Mouse (Mus musculus): ENCODE measurements around the gene Dchs2. TPM values are rescaled to one million over a fixed set of nuclear protein-coding genes. Genes with fewer than 3 reads are reported as not detected.

Dchs2 gene
- polyA plus RNA-seq, 2 experiments = under 0.01 TPM; not detected in 1

DNA sequence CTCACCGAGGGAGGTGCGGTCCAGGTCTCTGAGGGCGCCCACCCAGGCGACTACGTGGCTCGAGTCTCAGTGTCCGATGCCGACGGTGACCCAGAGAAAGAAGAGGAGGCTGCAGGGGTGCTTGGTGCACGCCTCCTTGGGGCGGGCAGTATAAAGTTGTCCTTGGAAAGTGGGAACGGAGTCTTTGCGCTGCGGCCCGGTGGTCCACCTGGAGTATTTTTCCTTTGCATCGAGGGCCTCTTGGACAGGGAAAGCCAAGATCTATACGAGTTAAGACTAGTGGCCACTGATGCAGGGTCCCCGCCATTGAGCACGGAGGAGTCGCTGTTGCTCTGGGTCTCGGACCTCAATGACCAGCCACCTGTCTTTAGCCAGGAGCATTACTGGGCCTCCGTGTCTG is 1.4 kb downstream of the Dchs2 start:
- no peak overlapping the region for H3K9ac ChIP-seq (replicated peaks)
- H3K4me1 ChIP-seq (replicated peaks; ENCODE audit: control insufficient read depth in 2 of 2, insufficient read depth in 2 of 2, low read length in 1 of 2) = no peaks in the 10 kb centered on the region
- H3K27ac ChIP-seq = no peak overlapping the region
- no peak overlapping the region for H3K4me2 ChIP-seq (ENCODE audit: low read depth)
- ATAC-seq (ENCODE audit: insufficient read depth) (no peak), DNase-seq (ENCODE audit: low read depth in 3 of 3, low spot score in 3 of 3) (no peak)
- no peak overlapping the region for H3K4me3 ChIP-seq (ENCODE audit: insufficient read depth in 1 of 2, low read depth in 2 of 2, low read length in 2 of 2)
- H3K36me3 ChIP-seq (replicated peaks; ENCODE audit: control insufficient read depth, insufficient read depth, low read depth) = no peaks in the 10 kb centered on the region
- 6% methylated on average over 22 of the region's 22 CpGs for WGBS (ENCODE audit: insufficient replicate concordance)
- H3K27me3 ChIP-seq (ENCODE audit: control insufficient read depth, insufficient read depth, low read length) = peaks cover 49% of the 10 kb centered on the region
- no peak for TF ChIP-seq EP300 (IDR thresholded peaks at IDR 0.05; ENCODE audit: low read depth)
- TF ChIP-seq CTCF (IDR thresholded peaks at IDR 0.05; ENCODE audit: low read depth) = no peak
- no peaks in the 10 kb centered on the region for H3K9me3 ChIP-seq (ENCODE audit: control insufficient read depth, low read length)

DNA sequence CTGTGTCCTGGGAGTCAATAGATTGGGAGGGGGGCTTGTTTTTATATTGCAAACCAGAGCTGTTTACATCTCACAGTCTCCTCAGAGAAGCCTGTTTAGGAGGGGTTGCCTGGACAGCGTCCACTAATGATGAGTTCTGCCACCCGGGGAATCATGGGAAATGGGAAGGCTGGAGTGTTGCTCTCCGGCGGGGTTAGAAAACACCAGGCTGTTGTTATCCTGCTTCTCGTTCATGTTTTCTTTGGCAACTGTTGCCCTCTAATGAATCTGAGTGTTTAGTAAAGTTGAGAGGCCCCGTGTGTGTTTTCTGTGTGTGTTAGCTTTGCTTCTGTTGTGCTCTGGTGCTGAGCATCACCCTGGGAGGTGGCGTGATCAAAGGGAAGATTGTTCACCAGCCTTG is 8.7 kb downstream of the Dchs2 start:
- H3K9me3 ChIP-seq (ENCODE audit: control insufficient read depth, low read length) = no peaks in the 10 kb centered on the region
- 63% methylated on average over 7 of the region's 7 CpGs for WGBS (ENCODE audit: insufficient replicate concordance)

DNA sequence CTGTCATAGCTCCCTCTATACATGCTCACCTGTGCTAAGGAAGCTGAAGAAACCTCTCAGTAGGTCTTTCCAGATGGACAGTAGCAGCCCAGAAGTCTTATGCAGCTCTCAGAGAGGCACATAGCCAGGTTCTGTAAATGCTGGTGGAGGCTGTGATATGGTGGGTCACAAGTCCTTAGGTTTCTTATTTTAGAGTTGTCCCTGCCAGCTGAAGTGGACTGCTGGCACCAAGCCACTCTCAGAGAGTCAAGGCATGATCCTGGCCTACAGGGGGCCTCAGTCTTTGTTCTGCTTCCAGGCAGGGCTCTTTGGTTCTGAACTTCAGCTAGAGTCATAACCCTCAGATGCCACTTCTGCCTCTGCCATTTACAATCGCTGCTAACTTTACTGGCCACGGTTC is 11.1 kb downstream of the Dchs2 start:
- Histone ChIP-seq H3K4me2 (ENCODE audit: low read depth) (no peak overlapping the region), H3K27ac (no peak overlapping the region), H3K9me3 (ENCODE audit: control insufficient read depth, low read length) (no peaks in the 10 kb centered on the region), H3K4me1 (replicated peaks; ENCODE audit: control insufficient read depth in 2 of 2, insufficient read depth in 2 of 2, low read length in 1 of 2) (no peaks in the 10 kb centered on the region), H3K9ac (replicated peaks) (no peak overlapping the region), H3K4me3 (ENCODE audit: insufficient read depth in 1 of 2, low read depth in 2 of 2, low read length in 2 of 2) (no peak overlapping the region), H3K36me3 (replicated peaks; ENCODE audit: control insufficient read depth, insufficient read depth, low read depth) (no peaks in the 10 kb centered on the region), H3K27me3 (ENCODE audit: control insufficient read depth, insufficient read depth, low read length) (no peaks in the 10 kb centered on the region)
- ATAC-seq (ENCODE audit: insufficient read depth) (no peak), DNase-seq (ENCODE audit: low read depth in 3 of 3, low spot score in 3 of 3) (no peak)
- 42% methylated on average over 2 of the region's 2 CpGs for WGBS (ENCODE audit: insufficient replicate concordance)
- TF ChIP-seq EP300 (IDR thresholded peaks at IDR 0.05; ENCODE audit: low read depth) (no peak), CTCF (IDR thresholded peaks at IDR 0.05; ENCODE audit: low read depth) (no peak)

More for the DNA sequence above, 8.7 kb downstream of the Dchs2 start:
- Histone ChIP-seq H3K36me3 (replicated peaks; ENCODE audit: control insufficient read depth, insufficient read depth, low read depth) (no peaks in the 10 kb centered on the region), H3K27ac (no peak overlapping the region), H3K27me3 (ENCODE audit: control insufficient read depth, insufficient read depth, low read length) (no peaks in the 10 kb centered on the region), H3K4me2 (ENCODE audit: low read depth) (no peak overlapping the region), H3K4me3 (ENCODE audit: insufficient read depth in 1 of 2, low read depth in 2 of 2, low read length in 2 of 2) (no peak overlapping the region), H3K9ac (replicated peaks) (no peak overlapping the region), H3K4me1 (replicated peaks; ENCODE audit: control insufficient read depth in 2 of 2, insufficient read depth in 2 of 2, low read length in 1 of 2) (no peaks in the 10 kb centered on the region)
- ATAC-seq (ENCODE audit: insufficient read depth) (no peak), DNase-seq (ENCODE audit: low read depth in 3 of 3, low spot score in 3 of 3) (no peak)
- no peak for TF ChIP-seq CTCF (IDR thresholded peaks at IDR 0.05; ENCODE audit: low read depth)

DNA sequence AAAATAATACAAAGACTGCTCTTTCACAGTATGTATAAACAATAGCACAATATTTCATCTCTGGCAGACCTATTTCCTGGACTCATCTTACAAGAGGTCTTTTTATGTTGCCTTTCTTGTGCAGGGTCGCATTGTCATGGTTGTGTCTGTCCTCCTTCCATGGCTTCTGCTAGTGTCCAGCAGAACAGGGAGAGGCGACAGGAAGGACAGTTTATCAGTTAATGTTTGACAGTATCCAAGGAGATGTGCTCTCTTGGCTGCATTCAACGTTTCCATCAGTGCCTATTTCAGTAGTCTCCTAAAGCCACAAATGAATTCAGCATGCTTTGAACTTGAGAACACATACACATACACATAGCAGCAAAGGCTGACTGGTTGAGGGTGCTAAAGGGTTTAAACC is 17.9 kb downstream of the Dchs2 start:
- no peak overlapping the region for H3K4me2 ChIP-seq (ENCODE audit: low read depth)
- H3K27ac ChIP-seq = no peak overlapping the region
- TF ChIP-seq CTCF (IDR thresholded peaks at IDR 0.05; ENCODE audit: low read depth) = no peak
- TF ChIP-seq EP300 (IDR thresholded peaks at IDR 0.05; ENCODE audit: low read depth) = no peak
- H3K4me3 ChIP-seq (ENCODE audit: insufficient read depth in 1 of 2, low read depth in 2 of 2, low read length in 2 of 2) = no peak overlapping the region
- H3K4me1 ChIP-seq (replicated peaks; ENCODE audit: control insufficient read depth in 2 of 2, insufficient read depth in 2 of 2, low read length in 1 of 2) = no peaks in the 10 kb centered on the region
- no peaks in the 10 kb centered on the region for H3K9me3 ChIP-seq (ENCODE audit: control insufficient read depth, low read length)
- no peak for DNase-seq (ENCODE audit: low read depth in 3 of 3, low spot score in 3 of 3)
- H3K9ac ChIP-seq (replicated peaks) = no peak overlapping the region
- 29% methylated on average over 3 of the region's 3 CpGs for WGBS (ENCODE audit: insufficient replicate concordance)
- no peaks in the 10 kb centered on the region for H3K27me3 ChIP-seq (ENCODE audit: control insufficient read depth, insufficient read depth, low read length)
- ATAC-seq (ENCODE audit: insufficient read depth) = no peak
- no peaks in the 10 kb centered on the region for H3K36me3 ChIP-seq (replicated peaks; ENCODE audit: control insufficient read depth, insufficient read depth, low read depth)

DNA sequence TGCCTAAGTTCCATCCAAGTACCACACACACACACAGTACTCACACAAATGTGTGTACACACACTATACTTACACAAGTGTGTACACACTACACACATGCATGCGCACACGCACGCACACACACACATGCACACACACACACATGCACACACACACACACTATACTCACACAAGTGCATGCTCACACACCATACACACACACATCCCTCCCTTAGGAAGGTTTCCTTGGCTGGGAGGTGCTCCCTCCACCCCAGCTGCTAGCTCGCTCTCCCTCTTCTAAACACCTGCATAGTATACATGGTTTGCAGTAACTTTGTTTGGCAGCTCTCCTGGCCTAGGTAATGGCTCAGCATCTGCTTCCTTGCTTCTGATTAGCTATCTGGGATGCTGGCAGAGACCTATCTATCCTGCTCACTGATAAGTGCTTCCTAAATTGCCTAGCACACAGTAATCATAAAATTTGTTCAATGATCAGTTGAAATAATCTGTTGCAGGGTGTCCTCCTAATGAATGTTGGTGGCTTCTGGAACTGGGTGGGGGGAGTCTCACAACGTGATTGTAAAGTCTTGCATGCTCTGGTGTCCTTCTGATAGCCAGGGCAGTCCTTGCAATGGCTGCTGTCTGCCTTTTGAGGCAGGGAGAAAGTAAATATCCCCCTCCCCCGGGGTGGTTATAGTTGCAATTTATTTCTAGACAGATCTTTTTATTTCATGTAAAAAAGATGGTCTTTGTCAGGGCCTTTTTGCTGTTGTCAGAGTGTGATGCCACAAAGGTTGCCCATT is 19.7 kb downstream of the Dchs2 start:
- Histone ChIP-seq H3K36me3 (replicated peaks; ENCODE audit: control insufficient read depth, insufficient read depth, low read depth) (no peaks in the 10 kb centered on the region), H3K27ac (no peak overlapping the region), H3K4me1 (replicated peaks; ENCODE audit: control insufficient read depth in 2 of 2, insufficient read depth in 2 of 2, low read length in 1 of 2) (no peaks in the 10 kb centered on the region), H3K9me3 (ENCODE audit: control insufficient read depth, low read length) (no peaks in the 10 kb centered on the region), H3K9ac (replicated peaks) (no peak overlapping the region), H3K4me2 (ENCODE audit: low read depth) (no peak overlapping the region), H3K4me3 (ENCODE audit: insufficient read depth in 1 of 2, low read depth in 2 of 2, low read length in 2 of 2) (no peak overlapping the region), H3K27me3 (ENCODE audit: control insufficient read depth, insufficient read depth, low read length) (no peaks in the 10 kb centered on the region)
- no peak for TF ChIP-seq EP300 (IDR thresholded peaks at IDR 0.05; ENCODE audit: low read depth)
- TF ChIP-seq CTCF (IDR thresholded peaks at IDR 0.05; ENCODE audit: low read depth) = no peak
- 64% methylated on average over 6 of the region's 6 CpGs for WGBS (ENCODE audit: insufficient replicate concordance)
- no peak for DNase-seq (ENCODE audit: low read depth in 3 of 3, low spot score in 3 of 3)
- no peak for ATAC-seq (ENCODE audit: insufficient read depth)

Measured in liver, embryonic 14.5 days (tissue).